Mouse (Mus musculus): ENCODE data around the gene Spata5. TPM values are rescaled to one million over a fixed set of nuclear protein-coding genes. Genes with fewer than 3 reads are reported as not detected.

Gene Spata5
- total and polyA plus RNA-seq, 3 experiments, result 35.0 to 52.9 (median 49.7) TPM

DNA sequence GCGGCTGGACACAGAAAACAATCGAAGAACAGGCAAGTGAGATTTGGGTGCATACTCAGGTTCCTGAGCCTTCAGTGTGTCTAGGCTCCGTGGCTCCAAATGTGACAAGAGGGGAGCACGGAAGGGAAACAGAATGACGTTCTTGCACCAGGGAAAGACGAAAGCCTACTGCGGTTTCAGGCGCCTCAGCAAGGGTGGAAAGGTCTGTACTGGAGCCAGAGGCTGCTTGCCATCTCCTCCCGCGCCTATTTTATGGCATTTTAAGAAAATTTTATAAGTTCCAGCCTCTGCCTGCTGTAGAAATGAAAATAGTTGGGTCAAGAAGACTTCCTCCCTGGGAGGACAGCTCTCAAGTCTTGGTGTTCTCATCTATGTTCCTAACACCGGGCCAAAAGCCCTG is 46.0 kb upstream of the Spata5 start:
- no peaks in the 10 kb centered on the region for H3K9me3 ChIP-seq (replicated peaks; ENCODE audit: low read length)
- H3K9ac ChIP-seq (ENCODE audit: insufficient read depth, low read depth), result no peak overlapping the region
- H3K4me1 ChIP-seq (ENCODE audit: control insufficient read depth in 1 of 2, insufficient read depth in 2 of 2), result peaks cover 9 to 18% of the 10 kb centered on the region in 2 experiments
- H3K36me3 ChIP-seq (replicated peaks in 1 of 2; ENCODE audit: control insufficient read depth in 1 of 2, insufficient read depth in 1 of 2, low read length in 1 of 2), result no peaks in the 10 kb centered on the region
- dilution Hi-C loops (cut with MboI; ENCODE audit: extremely low pct_ligation_motif_present, extremely low pct_unique_long_range_greater_than_20kb, low sequenced_read_pairs), result no loop called here
- H3K27me3 ChIP-seq (replicated peaks), result no peaks in the 10 kb centered on the region
- in situ Hi-C loops (cut with MboI; ENCODE audit: low pct_ligation_motif_present, low pct_unique_long_range_greater_than_20kb, low sequenced_read_pairs), result no loop called here
- no peak for DNase-seq (ENCODE audit: extremely low read depth)
- no peak overlapping the region for H3K4me2 ChIP-seq (ENCODE audit: insufficient read depth, low read depth, poor library complexity, severe bottlenecking)
- no peak overlapping the region for H3K4me3 ChIP-seq (replicated peaks in 1 of 3; ENCODE audit: low read depth in 2 of 3, low read length in 2 of 3, poor library complexity in 1 of 3)
- TF ChIP-seq BHLHE40 (IDR thresholded peaks at IDR 0.05; ENCODE audit: low read depth, low read length) (no peak), E2F4 (IDR thresholded peaks at IDR 0.05; ENCODE audit: insufficient replicate concordance, low read depth, low read length) (no peak), CHD1 (IDR thresholded peaks at IDR 0.05; ENCODE audit: low read depth, low read length) (no peak), EP300 (IDR thresholded peaks at IDR 0.05; ENCODE audit: low read length) (no peak), ZNF384 (IDR thresholded peaks at IDR 0.05; ENCODE audit: low read depth, low read length) (no peak), PAX5 (IDR thresholded peaks at IDR 0.05; ENCODE audit: low read length) (no peak), MAFK (IDR thresholded peaks at IDR 0.05; ENCODE audit: insufficient replicate concordance, low read length) (no peak), MYC (IDR thresholded peaks at IDR 0.05; ENCODE audit: low read depth, low read length) (no peak), TBP (conservative IDR thresholded peaks at IDR 0.05; ENCODE audit: low read depth, low read length) (no peak), POLR2AphosphoS2 (IDR thresholded peaks at IDR 0.05; ENCODE audit: low read depth, low read length) (no peak), NRF1 (IDR thresholded peaks at IDR 0.05; ENCODE audit: low read depth, low read length) (no peak), CTCF (conservative IDR thresholded peaks at IDR 0.05 in 1 of 2, IDR thresholded peaks at IDR 0.05 in 1 of 2; ENCODE audit: low read depth in 2 of 2, low read length in 2 of 2) (no peak), UBTF (IDR thresholded peaks at IDR 0.05; ENCODE audit: low read depth, low read length) (no peak), JUN (IDR thresholded peaks at IDR 0.05; ENCODE audit: insufficient read depth, low read depth, low read length) (no peak), MXI1 (IDR thresholded peaks at IDR 0.05; ENCODE audit: low read depth, low read length) (no peak), ETS1 (conservative IDR thresholded peaks at IDR 0.05; ENCODE audit: low read depth, low read length) (no peak)
- no peaks in the 10 kb centered on the region for H3K79me2 ChIP-seq (replicated peaks; ENCODE audit: control insufficient read depth, extremely low read depth, insufficient read depth, poor library complexity, severe bottlenecking)
- no peak overlapping the region for H3K27ac ChIP-seq (ENCODE audit: insufficient read depth, low read depth)

DNA sequence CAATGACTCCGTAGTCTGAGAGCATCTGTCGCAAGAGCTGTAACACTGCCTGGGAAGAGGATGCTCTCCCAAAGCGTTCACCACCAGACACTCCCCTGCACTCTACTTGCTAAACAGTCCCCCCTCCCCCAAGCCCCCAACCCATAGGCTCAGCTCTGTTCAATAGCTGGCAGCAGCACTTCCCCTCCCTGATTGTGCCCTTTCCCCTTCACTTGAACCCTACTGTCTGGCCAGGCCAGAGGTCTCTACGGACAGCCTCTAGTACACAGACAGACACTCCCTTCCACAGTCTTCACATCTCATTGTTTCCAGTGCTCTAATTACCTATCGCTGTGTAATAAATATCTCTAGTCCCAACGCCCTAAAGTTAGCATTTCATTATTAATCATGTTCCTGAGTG is 41.8 kb upstream of the Spata5 start:
- DNase-seq (ENCODE audit: extremely low read depth), result no peak
- Histone ChIP-seq H3K4me1 (ENCODE audit: control insufficient read depth in 1 of 2, insufficient read depth in 2 of 2) (no peaks in the 10 kb centered on the region), H3K79me2 (replicated peaks; ENCODE audit: control insufficient read depth, extremely low read depth, insufficient read depth, poor library complexity, severe bottlenecking) (no peaks in the 10 kb centered on the region), H3K4me3 (replicated peaks in 1 of 3; ENCODE audit: low read depth in 2 of 3, low read length in 2 of 3, poor library complexity in 1 of 3) (no peak overlapping the region), H3K9me3 (replicated peaks; ENCODE audit: low read length) (no peaks in the 10 kb centered on the region), H3K4me2 (ENCODE audit: insufficient read depth, low read depth, poor library complexity, severe bottlenecking) (no peak overlapping the region), H3K36me3 (replicated peaks in 1 of 2; ENCODE audit: control insufficient read depth in 1 of 2, insufficient read depth in 1 of 2, low read length in 1 of 2) (no peaks in the 10 kb centered on the region), H3K27ac (ENCODE audit: insufficient read depth, low read depth) (no peak overlapping the region), H3K9ac (ENCODE audit: insufficient read depth, low read depth) (no peak overlapping the region), H3K27me3 (replicated peaks) (no peaks in the 10 kb centered on the region)
- dilution Hi-C loops (cut with MboI; ENCODE audit: extremely low pct_ligation_motif_present, extremely low pct_unique_long_range_greater_than_20kb, low sequenced_read_pairs) (no loop called here), in situ Hi-C loops (cut with MboI; ENCODE audit: low pct_ligation_motif_present, low pct_unique_long_range_greater_than_20kb, low sequenced_read_pairs) (no loop called here)
- no peak for TF ChIP-seq GABPA (IDR thresholded peaks at IDR 0.05; ENCODE audit: insufficient replicate concordance, low read depth, low read length)
- TF ChIP-seq ELF1 (IDR thresholded peaks at IDR 0.05; ENCODE audit: low read depth, low read length), result no peak
- no peak for TF ChIP-seq POLR2A (IDR thresholded peaks at IDR 0.05; ENCODE audit: low read depth, low read length)
- TF ChIP-seq SMC3 (IDR thresholded peaks at IDR 0.05; ENCODE audit: low read depth, low read length), result no peak
